Mouse (Mus musculus): ENCODE measurements around the gene Coro2b. TPM values are rescaled to one million over a fixed set of nuclear protein-coding genes. Genes with fewer than 3 reads are reported as not detected.

Coro2b gene
- polyA plus RNA-seq, 1 experiment from 2014 or later: 35.1 TPM

- H3K27me3 ChIP-seq (replicated peaks): no peaks in the 10 kb centered on the region
- H3K27ac ChIP-seq: no peak overlapping the region
- 86% methylated on average over 11 of the region's 11 CpGs for WGBS
- peaks cover 37% of the 10 kb centered on the region for H3K4me1 ChIP-seq
- ATAC-seq (replicated peaks): no peak
- H3K4me2 ChIP-seq: no peak overlapping the region
- no peaks in the 10 kb centered on the region for H3K36me3 ChIP-seq (replicated peaks)
- H3K9me3 ChIP-seq: no peaks in the 10 kb centered on the region
- H3K4me3 ChIP-seq: no peak overlapping the region
- no peak overlapping the region for H3K9ac ChIP-seq
These were observed 30.3 kb downstream of the Coro2b start for GRCm38 (mm10) chr9:62506467-62507067.

GRCm38 (mm10) chr9:62504129-62504528 lies 32.7 kb downstream of the Coro2b start:
- no peak overlapping the region for H3K4me3 ChIP-seq

GRCm38 (mm10) chr9:62502361-62502760 lies 34.5 kb downstream of the Coro2b start:
- Histone ChIP-seq H3K9ac (no peak overlapping the region), H3K36me3 (replicated peaks) (no peaks in the 10 kb centered on the region), H3K9me3 (no peaks in the 10 kb centered on the region), H3K27me3 (replicated peaks) (no peaks in the 10 kb centered on the region), H3K27ac (no peak overlapping the region), H3K4me3 (no peak overlapping the region), H3K4me1 (peaks cover 11% of the 10 kb centered on the region; the same call in 1 of the 2 replicates), H3K4me2 (no peak overlapping the region)
- WGBS: 70% methylated on average over 2 of the region's 2 CpGs
- ATAC-seq (replicated peaks): no peak

More at GRCm38 (mm10) chr9:62504129-62504528, 32.7 kb downstream of the Coro2b start:
- no peak; the same call in 1 of the 2 replicates for ATAC-seq (replicated peaks)
- H3K27ac ChIP-seq: no peak overlapping the region
- no peak overlapping the region for H3K9ac ChIP-seq
- peaks cover 13% of the 10 kb centered on the region for H3K4me1 ChIP-seq
- H3K36me3 ChIP-seq (replicated peaks): no peaks in the 10 kb centered on the region
- no peaks in the 10 kb centered on the region for H3K27me3 ChIP-seq (replicated peaks)
- H3K4me2 ChIP-seq: no peak overlapping the region
- 56% methylated on average over 7 of the region's 7 CpGs for WGBS
- H3K9me3 ChIP-seq: no peaks in the 10 kb centered on the region

- no peaks in the 10 kb centered on the region for H3K27me3 ChIP-seq (replicated peaks)
- no peaks in the 10 kb centered on the region for H3K36me3 ChIP-seq (replicated peaks)
- no peak overlapping the region for H3K27ac ChIP-seq
- H3K4me3 ChIP-seq: no peak overlapping the region
- peaks cover 12% of the 10 kb centered on the region; the same call in 1 of the 2 replicates for H3K4me1 ChIP-seq
- no peak overlapping the region for H3K4me2 ChIP-seq
- no peaks in the 10 kb centered on the region for H3K9me3 ChIP-seq
- no peak for ATAC-seq (replicated peaks)
- 96% methylated on average over 3 of the region's 3 CpGs for WGBS
- no peak overlapping the region for H3K9ac ChIP-seq
These were observed 35.3 kb downstream of the Coro2b start for GRCm38 (mm10) chr9:62501566-62501965.

GRCm38 (mm10) chr9:62500007-62500406 lies 36.8 kb downstream of the Coro2b start:
- 85% methylated on average over 4 of the region's 4 CpGs for WGBS
- no peak for ATAC-seq (replicated peaks)
- Histone ChIP-seq H3K4me2 (no peak overlapping the region), H3K36me3 (replicated peaks) (no peaks in the 10 kb centered on the region), H3K4me3 (no peak overlapping the region), H3K9me3 (no peaks in the 10 kb centered on the region), H3K27me3 (replicated peaks) (no peaks in the 10 kb centered on the region), H3K9ac (no peak overlapping the region), H3K27ac (no peak overlapping the region), H3K4me1 (peaks cover 10% of the 10 kb centered on the region; the same call in 1 of the 2 replicates)

GRCm38 (mm10) chr9:62498945-62499344 lies 37.9 kb downstream of the Coro2b start:
- Histone ChIP-seq H3K4me3 (no peak overlapping the region), H3K9me3 (no peaks in the 10 kb centered on the region), H3K27me3 (replicated peaks) (no peaks in the 10 kb centered on the region), H3K27ac (no peak overlapping the region), H3K4me1 (peaks cover 8% of the 10 kb centered on the region; the same call in 1 of the 2 replicates), H3K4me2 (no peak overlapping the region), H3K36me3 (replicated peaks) (no peaks in the 10 kb centered on the region), H3K9ac (no peak overlapping the region)
- WGBS: 90% methylated on average over 6 of the region's 6 CpGs
- ATAC-seq (replicated peaks): no peak

GRCm38 (mm10) chr9:62497135-62498092 lies 39.4 kb downstream of the Coro2b start:
- no peaks in the 10 kb centered on the region for H3K36me3 ChIP-seq (replicated peaks)
- no peak for ATAC-seq (replicated peaks)
- peak overlapping the region; percentile 58 for H3K27ac ChIP-seq
- H3K27me3 ChIP-seq (replicated peaks): no peaks in the 10 kb centered on the region
- no peak overlapping the region for H3K4me3 ChIP-seq
- WGBS: 67% methylated on average over 18 of the region's 18 CpGs
- H3K9me3 ChIP-seq: no peaks in the 10 kb centered on the region
- no peak overlapping the region for H3K9ac ChIP-seq
- H3K4me2 ChIP-seq: no peak overlapping the region
- H3K4me1 ChIP-seq: peaks cover 10% of the 10 kb centered on the region; the same call in 1 of the 2 replicates

- Histone ChIP-seq H3K36me3 (replicated peaks) (no peaks in the 10 kb centered on the region), H3K4me2 (no peak overlapping the region), H3K4me3 (no peak overlapping the region), H3K9ac (no peak overlapping the region), H3K9me3 (no peaks in the 10 kb centered on the region), H3K27ac (no peak overlapping the region), H3K4me1 (peaks cover 17% of the 10 kb centered on the region; the same call in 1 of the 2 replicates), H3K27me3 (replicated peaks) (no peaks in the 10 kb centered on the region)
- 53% methylated on average over 6 of the region's 6 CpGs for WGBS
- ATAC-seq (replicated peaks): no peak
These were observed 44.4 kb downstream of the Coro2b start for GRCm38 (mm10) chr9:62492306-62492990.

- Histone ChIP-seq H3K4me2 (no peak overlapping the region), H3K4me1 (peaks cover 19% of the 10 kb centered on the region), H3K9me3 (no peaks in the 10 kb centered on the region), H3K9ac (no peak overlapping the region), H3K27ac (no peak overlapping the region), H3K27me3 (replicated peaks) (no peaks in the 10 kb centered on the region), H3K36me3 (replicated peaks) (no peaks in the 10 kb centered on the region), H3K4me3 (no peak overlapping the region)
- no peak for ATAC-seq (replicated peaks)
- 78% methylated on average over 5 of the region's 5 CpGs for WGBS
These were observed 45.2 kb downstream of the Coro2b start for GRCm38 (mm10) chr9:62491611-62492010.

GRCm38 (mm10) chr9:62491104-62491503 lies 45.7 kb downstream of the Coro2b start:
- Histone ChIP-seq H3K4me2 (no peak overlapping the region), H3K9me3 (no peaks in the 10 kb centered on the region), H3K27me3 (replicated peaks) (no peaks in the 10 kb centered on the region), H3K27ac (no peak overlapping the region), H3K4me3 (no peak overlapping the region), H3K4me1 (peaks cover 19% of the 10 kb centered on the region), H3K9ac (no peak overlapping the region), H3K36me3 (replicated peaks) (no peaks in the 10 kb centered on the region)
- no peak for ATAC-seq (replicated peaks)
- WGBS: 65% methylated on average over 3 of the region's 3 CpGs

- peak; percentile 32; the same call in 1 of the 2 replicates for ATAC-seq (replicated peaks)
- H3K4me2 ChIP-seq: no peak overlapping the region
- H3K27ac ChIP-seq: no peak overlapping the region
- no peak overlapping the region for H3K9ac ChIP-seq
- H3K4me3 ChIP-seq: no peak overlapping the region
- H3K4me1 ChIP-seq: peaks cover 39% of the 10 kb centered on the region
- no peaks in the 10 kb centered on the region for H3K27me3 ChIP-seq (replicated peaks)
- WGBS: 27% methylated on average over 4 of the region's 4 CpGs
- no peaks in the 10 kb centered on the region for H3K36me3 ChIP-seq (replicated peaks)
- H3K9me3 ChIP-seq: no peaks in the 10 kb centered on the region
These were observed 52.7 kb downstream of the Coro2b start for GRCm38 (mm10) chr9:62484107-62484506.

- Histone ChIP-seq H3K27me3 (replicated peaks) (no peaks in the 10 kb centered on the region), H3K4me3 (no peak overlapping the region), H3K27ac (no peak overlapping the region), H3K9me3 (no peaks in the 10 kb centered on the region), H3K4me2 (no peak overlapping the region), H3K4me1 (peaks cover 42% of the 10 kb centered on the region), H3K9ac (no peak overlapping the region), H3K36me3 (replicated peaks) (no peaks in the 10 kb centered on the region)
- WGBS: 82% methylated on average over 3 of the region's 3 CpGs
- ATAC-seq (replicated peaks): no peak
These were observed 54.1 kb downstream of the Coro2b start for GRCm38 (mm10) chr9:62482788-62483187.

Measured in midbrain, embryonic 15.5 days (tissue).